Mouse (Mus musculus) liver, adult 2 months (tissue): ENCODE data around the gene P4hb. TPM values are rescaled to one million over a fixed set of nuclear protein-coding genes. Genes with fewer than 3 reads are reported as not detected.

ENCODE experiments used
- DNase-seq: peaks from one replicate; pipeline ENCODE4 v3.0.0-alpha.2; 2011; ENCODE audit warnings: low read depth, low spot score; ENCODE audit errors: extremely low read depth
- H3K27ac ChIP-seq: fragments of 200-500 bp; replicated peaks from 2 replicates; pipeline ENCODE4 v1.5.1; 2012; ENCODE audit warnings: low read depth, mild to moderate bottlenecking, control low read depth, inconsistent platforms, low read length; ENCODE audit not compliant: insufficient read depth
- H3K27me3 ChIP-seq: fragments of 200-500 bp; 2 replicates; pipeline ENCODE4 v1.6.1; 2012; ENCODE audit warnings: mild to moderate bottlenecking, moderate library complexity, low read length, inconsistent platforms; ENCODE audit not compliant: control insufficient read depth, insufficient read depth
- H3K36me3 ChIP-seq: fragments of 200-500 bp; 2 replicates; pipeline ENCODE4 v1.6.1; 2012; ENCODE audit warnings: low read length, inconsistent platforms; ENCODE audit not compliant: control insufficient read depth, insufficient read depth
- H3K4me1 ChIP-seq: fragments of 200-500 bp; 2 replicates; pipeline ENCODE4 v1.6.1; 2011; ENCODE audit warnings: low read length; ENCODE audit not compliant: control insufficient read depth, insufficient read depth
- H3K4me3 ChIP-seq: fragments of 200-500 bp; 2 replicates; pipeline ENCODE4 v1.5.1; 2011; ENCODE audit warnings: low read depth, mild to moderate bottlenecking, control low read depth, low read length, moderate library complexity; ENCODE audit not compliant: insufficient read depth
- H3K79me2 ChIP-seq: fragments of 200-500 bp; 2 replicates; pipeline ENCODE4 v1.6.1; 2012; ENCODE audit warnings: inconsistent platforms, mild to moderate bottlenecking, low read length, moderate library complexity; ENCODE audit not compliant: control insufficient read depth, insufficient read depth
- H3K9ac ChIP-seq: fragments of 200-500 bp; 2 replicates; pipeline ENCODE4 v1.6.1; 2012; ENCODE audit warnings: low read depth, mild to moderate bottlenecking, control low read depth, inconsistent platforms, low read length
- CTCF ChIP-seq: fragments of 200-500 bp; IDR thresholded peaks from 2 replicates; pipeline ENCODE4 v1.5.1; 2011; ENCODE audit warnings: low read depth, low read length, control low read depth
- POLR2A ChIP-seq: fragments of 200-500 bp; IDR thresholded peaks from 2 replicates; pipeline ENCODE4 v1.6.1; 2011; ENCODE audit warnings: low read length, control low read depth; ENCODE audit not compliant: insufficient read depth; ENCODE audit errors: extremely low read depth
- WGBS: fragments of 180-500 bp; shearing (Covaris S2); methylation state at CpG from one replicate; pipeline ENCODE4 v1.1.7; 2018; 5-methylcytosine and 5-hydroxymethylcytosine counted together
- polyA plus RNA-seq: library from polyadenylated mRNA; depleted of rRNA; stranded (reverse); fragments of >200 nt; gene quantifications from 2 replicates; pipeline ENCODE4 v1.2.3, GENCODE M21; 2012; rRNA removed
- total RNA-seq: library from RNA; depleted of rRNA; stranded (reverse); fragments of >200 nt; gene quantifications from 2 replicates; pipeline ENCODE4 v1.2.3, GENCODE M21; 2014; rRNA removed

The P4hb gene
- total RNA-seq, result 933 and 951 TPM in 2 replicates
- 683 and 737 TPM in 2 replicates for polyA plus RNA-seq

DNA sequence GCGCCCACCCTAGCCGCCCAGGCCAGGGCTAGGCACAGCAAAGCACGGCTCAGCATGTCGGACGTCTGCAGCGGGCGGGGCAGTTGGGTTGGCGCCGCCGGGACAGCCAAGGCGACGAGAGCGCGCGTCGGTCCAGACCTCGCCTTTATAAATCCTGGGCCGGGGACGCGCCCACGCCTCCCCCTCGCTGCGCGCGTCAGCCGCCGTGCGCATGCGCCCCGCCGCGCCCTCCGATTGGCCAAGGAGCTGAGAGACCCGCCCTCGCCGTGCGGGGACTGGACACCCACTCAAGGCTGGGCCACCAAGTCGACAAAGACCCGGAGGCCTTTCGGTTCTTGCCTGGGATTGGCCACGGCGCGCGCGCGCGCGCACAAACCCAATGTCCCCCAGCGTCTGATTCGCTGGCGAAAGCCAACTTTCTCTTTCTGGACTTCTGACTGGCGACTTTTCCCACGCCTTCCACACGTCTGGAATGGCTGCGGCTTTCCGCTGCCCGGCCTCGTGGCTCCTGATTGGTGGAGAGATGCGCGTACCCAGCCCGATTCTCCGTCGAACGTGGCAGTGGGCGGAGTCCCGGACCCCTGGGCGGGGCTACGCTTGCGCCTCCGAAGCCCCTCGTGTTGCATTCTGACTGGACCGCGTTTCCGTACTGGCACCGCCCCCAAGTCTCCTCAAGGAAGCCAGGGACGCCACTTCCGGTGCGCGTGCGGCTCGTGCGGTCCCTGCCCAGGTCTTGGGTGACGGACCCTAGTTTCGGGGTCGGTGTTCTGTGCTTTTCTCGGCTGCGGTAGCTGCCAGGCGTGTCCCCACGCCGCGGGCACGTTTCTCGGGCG is at the start of gene P4hb:
Gene P4hb (minus strand): TSS at position 502 of the 833 bp plus-strand sequence.
- Histone ChIP-seq H3K4me3 (peak within 1 kb of the TSS; percentile 96), H3K27me3 (no peaks in the 10 kb centered on the region), H3K27ac (peak within 1 kb of the TSS; percentile 92), H3K79me2 (peaks cover 17% of the 10 kb centered on the region), H3K36me3 (peaks cover 27% of the 10 kb centered on the region), H3K9ac (peak within 1 kb of the TSS; percentile 96), H3K4me1 (peaks cover 29% of the 10 kb centered on the region)
- no peak for TF ChIP-seq CTCF
- TF ChIP-seq POLR2A, result peak; percentile 99
- WGBS, result under 1% methylated on average over 94 of the region's 94 CpGs
- peak; percentile 98 for DNase-seq

DNA sequence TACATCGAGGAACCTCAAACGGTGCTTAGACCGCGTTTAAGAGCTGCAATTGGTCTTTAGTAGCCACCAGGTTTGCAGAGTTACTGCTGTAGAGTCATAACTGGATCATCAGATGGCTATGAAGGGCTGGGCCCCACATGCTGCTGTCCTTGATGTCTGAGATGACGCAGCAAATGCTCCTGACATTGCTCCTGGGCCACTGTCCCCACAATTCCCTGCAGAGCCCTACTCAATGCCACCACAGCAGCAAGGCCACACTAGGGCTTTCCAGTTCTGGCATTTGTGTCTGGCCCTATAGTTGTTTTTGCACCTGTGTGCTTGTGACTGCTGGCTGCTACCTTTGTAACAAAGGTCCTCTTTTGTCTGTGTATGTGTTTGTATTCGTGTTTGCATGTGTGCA is 49.8 kb upstream of the P4hb start:
- Histone ChIP-seq H3K79me2 (peaks cover 9% of the 10 kb centered on the region; the same call in 1 of the 2 replicates), H3K36me3 (peaks cover 24% of the 10 kb centered on the region; the same call in 1 of the 2 replicates), H3K4me3 (no peak overlapping the region), H3K4me1 (peaks cover 24% of the 10 kb centered on the region), H3K27me3 (no peaks in the 10 kb centered on the region), H3K27ac (no peak overlapping the region), H3K9ac (no peak overlapping the region)
- WGBS, result 89% methylated on average over 6 of the region's 6 CpGs
- TF ChIP-seq CTCF, result no peak
- DNase-seq, result no peak

DNA sequence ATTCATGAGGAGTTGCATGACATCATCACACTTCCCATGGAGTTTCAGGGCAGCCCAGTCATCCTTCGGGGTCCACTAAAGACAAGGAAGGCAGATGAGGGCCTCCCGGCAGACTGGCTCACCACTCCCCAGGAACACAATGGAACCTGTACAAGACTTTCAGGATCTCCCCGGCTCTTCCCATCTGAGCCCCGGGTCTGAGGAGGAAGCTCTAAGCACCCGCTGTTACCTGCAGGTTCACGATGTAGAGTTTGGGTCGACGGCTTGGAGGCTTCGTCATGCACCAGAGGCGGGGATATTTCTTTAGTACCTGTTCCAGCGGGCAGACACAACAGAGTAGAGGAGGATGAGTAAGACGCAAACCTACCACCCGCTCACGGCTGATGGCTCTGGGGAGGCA is 47.1 kb upstream of the P4hb start:
- no peak overlapping the region for H3K27ac ChIP-seq
- H3K4me3 ChIP-seq, result no peak overlapping the region
- DNase-seq, result no peak
- peaks cover 24% of the 10 kb centered on the region; the same call in 1 of the 2 replicates for H3K36me3 ChIP-seq
- peaks cover 18% of the 10 kb centered on the region for H3K4me1 ChIP-seq
- no peak overlapping the region for H3K9ac ChIP-seq
- 94% methylated on average over 14 of the region's 14 CpGs for WGBS
- no peaks in the 10 kb centered on the region for H3K27me3 ChIP-seq
- TF ChIP-seq CTCF (no peak), POLR2A (no peak)
- H3K79me2 ChIP-seq, result peaks cover 28% of the 10 kb centered on the region

DNA sequence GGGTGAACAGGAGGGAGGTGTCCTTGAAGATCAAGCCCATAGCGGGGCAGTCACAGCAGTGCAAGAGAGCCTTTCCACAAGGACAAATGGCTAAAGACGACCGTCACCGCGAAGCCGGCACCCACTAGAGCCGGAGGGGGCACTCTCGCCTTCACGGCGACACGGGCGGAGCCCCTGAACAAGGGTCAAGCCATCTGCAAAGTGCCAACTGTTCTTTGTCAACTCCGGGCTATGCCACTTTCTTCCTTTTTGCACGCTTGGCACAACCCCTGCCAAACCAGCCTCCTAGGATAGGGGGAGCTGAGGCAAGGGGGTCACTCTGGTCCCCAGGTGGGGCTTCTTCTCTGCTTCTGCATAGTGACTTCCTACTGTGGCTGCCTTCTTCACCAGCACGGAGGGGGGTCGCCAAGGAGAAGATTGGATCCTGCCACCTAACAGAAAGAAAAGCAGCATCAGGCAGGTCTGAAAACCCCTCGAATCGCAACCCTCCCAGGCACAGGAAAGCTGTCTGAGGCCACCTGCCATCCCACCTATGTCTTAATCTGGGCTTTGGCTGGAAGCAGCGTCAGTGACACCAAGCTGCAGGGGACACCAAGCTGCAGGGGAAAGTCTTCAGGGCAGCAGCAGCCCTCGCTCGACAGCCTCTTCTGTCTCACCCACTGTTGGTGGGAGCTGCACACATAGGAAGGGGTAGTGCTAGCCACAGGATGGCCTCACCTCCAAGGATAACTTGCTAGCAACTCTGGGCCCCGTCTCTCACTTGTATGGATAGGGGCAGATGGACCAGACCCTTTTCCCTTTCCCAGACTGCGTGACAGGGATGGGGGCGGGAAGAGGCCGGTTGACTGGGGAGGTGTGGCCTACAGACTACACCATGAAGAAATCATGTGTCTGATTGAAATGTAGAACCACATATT is 45.8 kb upstream of the P4hb start:
- peaks cover 33% of the 10 kb centered on the region for H3K36me3 ChIP-seq
- peaks cover 30% of the 10 kb centered on the region for H3K79me2 ChIP-seq
- peaks cover 22% of the 10 kb centered on the region for H3K4me1 ChIP-seq
- no peak for TF ChIP-seq POLR2A
- TF ChIP-seq CTCF, result no peak
- H3K4me3 ChIP-seq, result no peak overlapping the region
- DNase-seq, result peak; percentile 33
- WGBS, result 87% methylated on average over 25 of the region's 25 CpGs
- H3K27ac ChIP-seq, result peak overlapping the region; percentile 74
- peak overlapping the region; percentile 28; the same call in 1 of the 2 replicates for H3K9ac ChIP-seq
- no peaks in the 10 kb centered on the region for H3K27me3 ChIP-seq

DNA sequence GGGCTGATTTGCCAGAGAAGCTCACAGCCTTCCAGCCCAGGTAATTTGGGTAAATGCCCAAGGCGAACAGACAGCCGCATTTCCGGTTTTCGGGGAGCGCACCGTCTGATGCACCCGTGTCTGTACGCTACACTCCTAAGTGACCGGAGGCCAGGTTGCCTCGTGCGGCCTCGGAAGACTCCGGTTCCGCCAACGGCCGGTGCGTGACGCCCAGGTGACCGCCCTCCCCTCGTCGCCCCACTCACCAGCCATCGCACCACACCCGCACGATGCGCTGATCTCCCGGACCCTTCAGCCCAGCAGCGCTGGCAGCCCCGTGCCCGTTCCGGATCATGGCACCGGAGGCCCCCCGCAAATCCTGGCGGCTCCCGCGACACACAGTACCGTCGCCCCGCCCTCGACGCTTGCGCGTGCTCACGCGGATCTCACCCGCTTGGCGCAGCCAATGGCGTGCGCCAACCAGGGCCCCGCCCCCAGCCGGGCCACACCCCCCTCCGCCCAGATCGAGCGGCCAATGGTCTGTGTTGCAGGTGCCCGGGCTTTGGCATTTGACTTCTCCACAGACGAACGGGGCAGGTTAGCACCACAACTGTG is 44.6 kb upstream of the P4hb start, which contains the start of gene Pcyt2:
Gene Pcyt2 (minus strand): TSS at position 418 of the 594 bp plus-strand sequence.
- H3K4me3 ChIP-seq, result peak within 1 kb of the TSS; percentile 99
- DNase-seq, result peak; percentile 86
- H3K79me2 ChIP-seq, result peaks cover 21% of the 10 kb centered on the region
- peaks cover 34% of the 10 kb centered on the region for H3K36me3 ChIP-seq
- under 1% methylated on average over 56 of the region's 56 CpGs for WGBS
- peak; percentile 97 for TF ChIP-seq POLR2A
- no peak for TF ChIP-seq CTCF
- H3K4me1 ChIP-seq, result peaks cover 24% of the 10 kb centered on the region
- peak within 1 kb of the TSS; percentile 100 for H3K9ac ChIP-seq
- H3K27me3 ChIP-seq, result no peaks in the 10 kb centered on the region
- peak within 1 kb of the TSS; percentile 100 for H3K27ac ChIP-seq
